Mouse (Mus musculus) midbrain, embryonic 13.5 days (tissue): Measurements from ENCODE around the gene Tas2r119. TPM values are rescaled to one million over a fixed set of nuclear protein-coding genes. Genes with fewer than 3 reads are reported as not detected.

ENCODE experiments used
- ATAC-seq: fragments of 200-750 bp; cut with Nextera tagmentation; 2 replicates; pipeline ENCODE4 v1.8.0; 2017; ENCODE audit warnings: mild to moderate bottlenecking, moderate TSS enrichment, moderate library complexity
- H3K27ac ChIP-seq: fragments of 300-500 bp; sonication (generic); 2 replicates; pipeline ENCODE4 v1.5.1; 2015; ENCODE audit warnings: inconsistent platforms, mild to moderate bottlenecking, moderate library complexity
- H3K27me3 ChIP-seq: fragments of 300-500 bp; sonication (generic); 2 replicates; pipeline ENCODE4 v1.6.1; 2015; ENCODE audit warnings: mild to moderate bottlenecking, inconsistent platforms
- H3K36me3 ChIP-seq: fragments of 300-500 bp; sonication (generic); 2 replicates; pipeline ENCODE4 v1.6.1; 2015; ENCODE audit warnings: mild to moderate bottlenecking, inconsistent platforms
- H3K4me1 ChIP-seq: fragments of 300-500 bp; sonication (generic); replicated peaks from 2 replicates; pipeline ENCODE4 v1.6.1; 2015; ENCODE audit warnings: inconsistent platforms
- H3K4me2 ChIP-seq: fragments of 300-500 bp; sonication (generic); replicated peaks from 2 replicates; pipeline ENCODE4 v1.6.1; 2015; ENCODE audit warnings: moderate library complexity, mild to moderate bottlenecking, inconsistent platforms
- H3K4me3 ChIP-seq: fragments of 300-500 bp; sonication (generic); replicated peaks from 2 replicates; pipeline ENCODE4 v1.5.1; 2015; ENCODE audit warnings: mild to moderate bottlenecking, inconsistent platforms
- H3K9ac ChIP-seq: fragments of 300-500 bp; sonication (generic); replicated peaks from 2 replicates; pipeline ENCODE4 v1.6.1; 2015; ENCODE audit warnings: mild to moderate bottlenecking, inconsistent platforms
- H3K9me3 ChIP-seq: fragments of 300-500 bp; sonication (generic); 2 replicates; pipeline ENCODE4 v1.6.1; 2016; ENCODE audit warnings: mild to moderate bottlenecking, inconsistent platforms
- WGBS: fragments of 180-500 bp; shearing (Covaris S2); methylation state at CpG from one replicate; pipeline ENCODE4 v1.1.7; 2015; 5-methylcytosine and 5-hydroxymethylcytosine counted together
- polyA plus RNA-seq: library from polyadenylated mRNA; unstranded; fragments of >200 nt; fragmentation: Nextera tagmentation; extraction: Ambion mirVana; gene quantifications from 2 replicates; pipeline ENCODE4 v1.2.1, GENCODE M21; 2015

The Tas2r119 gene
- polyA plus RNA-seq, 1 experiment from 2014 or later: not detected

DNA sequence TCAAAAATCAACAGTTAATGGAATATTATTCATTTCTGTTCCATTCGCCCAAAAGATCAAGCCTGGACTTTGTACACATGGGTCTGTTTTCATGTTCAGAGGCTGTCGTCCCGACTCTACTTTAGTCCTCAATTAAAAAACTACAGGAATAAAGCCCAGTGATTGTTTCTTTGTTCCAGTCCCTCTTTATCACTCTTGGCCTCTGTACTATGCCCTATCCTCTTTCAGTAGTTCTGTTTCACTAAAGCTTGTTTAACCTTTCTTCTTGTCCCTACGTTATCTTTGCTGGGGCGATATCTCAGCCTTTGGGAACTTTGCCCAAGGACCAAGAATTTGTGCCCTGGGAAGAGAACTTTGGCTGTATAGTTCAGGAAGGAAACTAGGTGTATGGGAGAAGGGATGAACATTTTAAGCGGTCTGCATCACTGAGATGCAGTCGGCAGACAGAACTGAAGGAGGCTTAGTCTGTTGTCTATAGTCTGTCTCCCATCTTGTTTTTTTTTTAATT is 49.9 kb downstream of the Tas2r119 start:
- WGBS: 89% methylated on average over 7 of the region's 7 CpGs
- Histone ChIP-seq H3K27ac (no peak overlapping the region), H3K36me3 (no peaks in the 10 kb centered on the region), H3K4me2 (no peak overlapping the region), H3K4me1 (no peaks in the 10 kb centered on the region), H3K4me3 (no peak overlapping the region), H3K27me3 (no peaks in the 10 kb centered on the region), H3K9ac (no peak overlapping the region), H3K9me3 (no peaks in the 10 kb centered on the region)
- ATAC-seq: no peak

Other genes with a start within 250 kb of the Tas2r119 start
- gene Sema5a, start 67.5 kb downstream of the Tas2r119 start, polyA plus RNA-seq: 5.4 and 8.9 TPM in 2 replicates